Mouse (Mus musculus) 416B (cell line): ENCODE measurements around the gene Cbx1.
A peak's percentile ranks its signal among the peaks of the same experiment; 100 is the strongest.

Experiments
- DNase-seq: peaks from one replicate; pipeline ENCODE4 v3.0.0; 2011; ENCODE audit warnings: low read depth

Gene Cbx1

DNA sequence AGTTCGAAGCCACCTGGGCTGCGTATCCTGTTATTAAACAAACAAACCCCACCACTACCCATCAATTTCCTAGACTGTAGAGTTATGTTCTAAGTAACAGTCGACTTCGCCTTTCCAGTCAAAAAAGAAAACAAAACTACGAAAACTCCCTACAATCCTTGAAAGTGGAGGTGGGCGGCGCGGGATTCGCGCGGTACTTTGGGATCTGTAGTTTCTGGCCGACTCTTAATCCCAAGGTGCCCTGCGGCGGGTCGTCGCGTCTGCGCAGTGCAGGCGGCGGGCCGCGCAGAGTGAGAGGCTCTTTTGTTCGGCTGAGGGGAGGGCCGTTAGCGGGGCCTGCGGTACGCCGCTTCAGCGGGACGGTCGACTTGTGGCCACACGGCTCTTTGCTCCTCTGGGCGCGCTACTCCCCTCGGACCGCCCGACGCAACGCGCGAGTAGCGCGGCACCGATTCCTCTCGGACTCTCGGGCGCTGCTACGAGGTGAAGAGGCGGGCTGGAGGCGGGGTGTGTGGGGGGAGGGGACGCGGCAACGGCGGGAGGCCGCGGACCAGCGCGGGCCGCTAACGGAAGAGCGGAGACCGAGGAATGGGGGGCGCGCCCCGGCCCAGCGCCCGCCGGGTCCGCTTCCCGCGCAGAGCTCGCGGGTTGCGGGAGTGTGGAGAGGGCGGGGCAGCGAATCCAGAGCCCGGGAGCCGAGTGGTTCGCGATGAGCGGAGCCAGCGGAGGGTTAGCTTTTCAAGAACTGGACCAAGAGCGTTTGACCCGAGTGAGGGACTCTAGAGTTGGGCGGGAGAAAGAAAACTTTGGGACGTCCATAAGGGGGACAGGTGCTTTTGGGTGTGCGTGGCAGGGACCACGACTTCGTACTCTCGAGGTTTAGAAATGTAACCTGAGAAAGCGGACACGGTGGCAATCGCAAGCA is at the start of gene Cbx1:
Cbx1 (plus strand) TSS at position 257 of the 925 bp plus-strand sequence.
- peak; percentile 90 for DNase-seq

DNA sequence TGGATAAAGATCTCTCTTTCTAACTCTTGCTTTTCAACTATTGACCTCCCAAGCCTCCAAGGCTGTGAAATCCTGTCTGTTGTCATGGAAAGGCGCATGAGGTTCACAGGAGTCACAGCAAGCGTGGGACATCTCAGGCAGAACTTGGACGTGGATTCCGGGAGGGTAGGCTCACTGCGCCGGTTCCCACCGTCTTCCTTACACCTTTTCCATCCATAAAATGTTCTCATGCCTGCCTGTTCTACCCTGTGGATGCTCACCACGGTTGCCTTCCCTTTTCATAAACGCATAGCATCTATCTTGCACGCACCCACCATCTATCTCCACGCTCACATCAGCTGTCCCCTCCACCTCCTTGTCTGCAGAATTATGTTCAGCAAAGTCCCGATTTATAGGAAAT is 48.1 kb upstream of the Cbx1 start:
- DNase-seq = no peak

DNA sequence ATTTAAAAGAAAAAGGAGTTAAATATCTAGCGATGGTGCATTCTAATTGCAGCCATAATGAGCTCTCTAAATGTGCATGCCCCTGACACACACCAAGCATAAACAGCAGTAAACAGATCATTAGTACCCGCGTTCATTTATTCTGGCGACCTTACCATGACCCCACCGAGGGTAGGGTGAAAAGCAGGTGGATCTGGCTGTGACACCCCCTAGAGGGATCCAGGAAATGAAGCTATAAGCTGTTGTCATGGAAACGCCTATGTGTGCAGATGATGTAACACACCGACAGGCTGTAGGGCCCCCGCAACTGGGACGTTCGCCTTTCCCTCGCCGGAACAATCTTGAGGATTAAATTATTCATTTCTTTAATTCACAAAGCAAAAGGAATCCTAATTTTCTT is 46.9 kb upstream of the Cbx1 start:
- DNase-seq = no peak

- no peak for DNase-seq
These were observed 45.9 kb upstream of the Cbx1 start for GRCm38 (mm10) chr11:96743000-96743399.

GRCm38 (mm10) chr11:96743891-96744290 is 45.0 kb upstream of the Cbx1 start:
- no peak for DNase-seq

DNA sequence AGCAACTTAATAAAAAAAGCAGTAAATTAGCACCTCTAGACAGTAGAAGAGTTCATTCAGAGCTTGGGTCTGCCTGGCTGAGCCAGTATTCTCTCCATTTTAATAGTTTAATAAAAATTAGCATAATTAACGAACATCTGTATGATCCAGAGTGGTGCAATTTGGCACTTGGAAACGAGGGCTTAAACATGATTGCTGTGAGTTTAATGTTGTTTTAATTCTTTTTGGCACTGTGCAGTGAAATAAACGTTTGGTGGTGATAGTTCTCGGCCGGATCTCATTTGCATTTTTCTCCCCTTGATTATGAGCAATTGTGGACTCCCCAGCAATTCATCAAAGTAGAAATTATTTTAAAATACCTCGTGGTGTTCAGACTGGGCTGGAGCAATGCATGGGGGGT is 42.3 kb upstream of the Cbx1 start:
- no peak for DNase-seq

GRCm38 (mm10) chr11:96747555-96747954 is 41.4 kb upstream of the Cbx1 start:
- DNase-seq = no peak

DNA sequence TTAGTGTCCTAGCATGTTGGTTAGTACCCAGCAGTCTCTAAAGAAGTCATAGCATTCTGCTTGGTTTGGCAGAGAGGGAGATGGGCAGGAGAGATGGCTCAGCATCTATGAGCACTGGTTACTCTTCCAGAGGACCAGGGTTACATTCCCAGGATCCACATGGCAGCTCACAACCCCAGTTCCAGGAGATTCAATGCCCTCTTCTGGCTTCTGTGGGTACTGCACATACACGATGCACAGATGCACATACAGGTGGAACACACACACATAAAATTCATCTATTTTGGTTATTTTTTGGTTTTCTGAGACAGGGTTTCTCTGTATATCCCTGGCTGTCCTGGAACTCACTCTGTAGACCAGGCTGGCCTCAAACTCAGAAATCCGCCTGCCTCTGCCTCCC is 33.6 kb upstream of the Cbx1 start:
- DNase-seq = no peak

GRCm38 (mm10) chr11:96757421-96757820 is 31.5 kb upstream of the Cbx1 start:
- peak; percentile 26 for DNase-seq

GRCm38 (mm10) chr11:96758402-96758801 is 30.5 kb upstream of the Cbx1 start:
- no peak for DNase-seq

DNA sequence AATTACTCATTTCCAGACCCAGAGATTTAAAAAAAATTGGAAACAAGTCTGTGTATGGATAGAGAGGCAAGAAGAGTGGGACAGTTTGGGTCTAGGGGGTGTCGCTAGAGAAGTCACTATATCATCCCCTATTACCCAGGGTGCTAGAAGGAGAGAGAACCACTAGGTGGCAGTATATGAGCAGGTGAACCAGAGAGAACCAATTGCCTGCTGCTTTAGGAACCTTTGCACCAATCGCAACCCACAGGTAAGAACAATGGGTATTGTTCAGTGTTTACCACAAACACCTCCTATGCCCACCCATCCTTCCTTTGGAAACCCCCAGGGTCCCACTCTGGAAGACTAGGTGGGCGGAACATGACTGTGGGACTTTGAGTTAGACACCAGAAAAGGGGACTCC is 28.9 kb upstream of the Cbx1 start:
- peak; percentile 78 for DNase-seq

- DNase-seq = no peak
These were observed 26.9 kb upstream of the Cbx1 start for GRCm38 (mm10) chr11:96761984-96762383.

- no peak for DNase-seq
These were observed 26.0 kb upstream of the Cbx1 start for GRCm38 (mm10) chr11:96762742-96763470.

DNA sequence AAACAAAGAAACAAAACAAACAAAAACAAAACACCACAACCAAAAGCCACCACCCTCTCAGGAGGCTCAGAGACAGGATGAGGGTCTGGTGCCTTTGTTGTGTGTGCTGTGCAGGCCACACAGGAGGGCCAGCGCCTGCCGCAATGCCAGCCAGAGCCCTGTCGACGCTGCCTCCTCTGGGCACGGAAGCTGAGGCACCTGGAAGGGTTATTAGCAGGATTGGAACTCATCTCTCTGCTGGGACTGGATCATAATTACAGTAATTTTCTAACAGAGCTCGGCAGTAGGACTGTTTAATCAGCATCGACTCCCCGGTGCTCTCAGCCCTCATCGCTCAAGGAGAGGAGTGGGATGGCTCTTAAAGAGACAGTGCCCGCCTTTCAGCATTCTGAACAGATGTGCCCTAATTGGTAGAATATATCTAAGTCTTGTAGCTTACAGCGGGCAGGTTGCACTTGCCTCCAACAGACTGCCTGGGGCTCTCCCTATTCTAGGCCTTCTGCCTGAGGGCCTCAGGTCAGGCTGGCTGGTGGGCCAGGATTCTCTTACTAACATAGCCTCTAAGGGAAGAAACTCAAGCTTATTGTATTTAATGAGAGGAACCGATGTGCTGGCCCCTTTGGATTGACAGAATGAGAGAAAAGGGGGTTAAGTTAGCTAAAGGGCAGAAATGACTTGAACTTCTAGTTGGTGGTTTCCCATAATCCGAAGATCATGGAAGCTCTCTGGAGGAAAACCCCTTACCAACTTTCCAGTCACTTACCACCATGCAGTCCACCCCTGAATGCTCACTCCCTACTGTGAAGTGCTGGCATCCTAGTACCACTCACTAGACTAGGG is 24.2 kb upstream of the Cbx1 start:
- DNase-seq = no peak

GRCm38 (mm10) chr11:96765645-96766044 is 23.3 kb upstream of the Cbx1 start:
- DNase-seq = peak; percentile 84

DNA sequence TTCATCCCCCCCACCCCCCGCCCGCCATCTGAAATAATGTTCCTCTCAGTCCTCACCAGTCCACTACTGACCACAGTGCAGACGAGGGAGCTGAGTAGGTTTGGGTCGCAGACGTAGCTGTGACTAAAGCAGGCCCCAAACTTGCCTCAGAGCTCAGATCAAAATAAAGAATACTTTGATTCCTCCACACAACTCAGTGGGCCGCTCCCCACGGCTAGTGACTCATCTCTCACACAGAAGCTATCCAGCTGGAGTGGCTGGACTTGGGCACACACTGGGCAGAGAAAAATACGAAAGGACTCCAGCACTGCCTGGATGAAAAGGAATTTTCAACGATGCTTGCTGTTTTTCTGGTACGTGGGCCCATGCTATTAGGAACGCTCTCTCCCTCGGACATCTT is 22.4 kb upstream of the Cbx1 start:
- no peak for DNase-seq

- no peak for DNase-seq
These were observed 21.8 kb upstream of the Cbx1 start for GRCm38 (mm10) chr11:96767096-96767495.

GRCm38 (mm10) chr11:96768240-96768639 is 20.7 kb upstream of the Cbx1 start:
- DNase-seq = no peak

DNA sequence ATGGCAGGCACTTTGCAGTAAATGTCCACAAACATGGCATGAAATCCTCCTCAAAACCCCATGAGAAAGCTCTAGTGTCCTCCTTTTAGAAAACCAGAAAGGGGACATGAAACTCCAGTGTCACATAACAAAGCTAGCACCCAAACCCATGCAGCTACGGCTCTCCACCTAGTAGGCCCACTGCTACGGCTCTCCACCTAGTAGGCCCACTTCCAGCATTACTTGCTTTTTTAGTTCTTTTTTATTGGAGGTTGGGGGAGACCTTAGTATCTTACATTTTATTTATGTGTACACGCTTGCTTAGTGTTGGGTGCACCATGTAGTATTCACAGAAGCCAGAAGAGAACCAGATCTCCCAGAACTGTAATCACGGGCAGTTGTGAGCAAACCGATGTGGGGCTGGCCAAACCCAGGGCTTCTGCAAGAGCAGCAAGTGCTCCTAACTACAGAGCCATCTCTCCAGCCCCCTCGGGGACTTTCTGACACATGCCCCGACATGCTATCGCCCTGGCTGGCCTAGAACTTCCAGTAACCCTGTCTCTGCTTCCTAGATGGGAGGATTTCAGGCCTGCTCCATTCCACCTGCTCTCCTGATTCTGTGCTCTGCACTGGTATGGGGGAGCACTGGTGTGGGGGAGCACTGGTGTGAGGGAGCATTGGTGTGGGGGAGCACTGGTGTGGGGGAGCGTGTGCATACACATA is 17.5 kb upstream of the Cbx1 start:
- no peak for DNase-seq

GRCm38 (mm10) chr11:96772413-96772812 is 16.5 kb upstream of the Cbx1 start:
- no peak for DNase-seq

DNA sequence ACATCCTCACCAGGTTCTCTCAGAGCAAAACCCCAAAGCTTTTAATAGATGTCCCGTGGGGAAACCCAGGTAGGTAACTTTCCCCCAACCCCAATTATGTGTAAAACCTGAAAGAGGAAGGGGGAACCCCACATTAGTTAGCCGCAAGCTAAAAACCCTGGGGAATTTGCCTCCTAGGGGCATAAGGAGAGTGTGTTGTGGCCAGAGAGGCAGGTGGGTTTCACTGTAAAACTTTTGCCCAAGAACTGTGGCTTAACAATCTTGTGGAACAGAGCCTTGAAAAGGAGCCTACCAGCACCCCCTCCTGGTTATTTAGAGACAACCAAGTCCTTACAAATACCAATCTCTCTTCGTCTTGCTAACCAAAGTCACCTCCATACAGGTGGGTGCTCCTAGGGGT is 14.4 kb upstream of the Cbx1 start:
- DNase-seq = peak; percentile 67

- no peak for DNase-seq
These were observed 13.9 kb upstream of the Cbx1 start for GRCm38 (mm10) chr11:96775063-96775462.
